Mouse (Mus musculus) limb, embryonic 15.5 days (tissue): ENCODE results near the gene Scyl1. TPM values are rescaled to one million over a fixed set of nuclear protein-coding genes. Genes with fewer than 3 reads are reported as not detected.
"Not testable (repeated sequence)": the region's sequence is repeated elsewhere in the genome, so short reads cannot be mapped to it uniquely, and the experiment has no call there.

Experiments
- ATAC-seq: fragments of 200-750 bp; cut with Nextera tagmentation; 2 replicates; pipeline ENCODE4 v1.8.0; 2017; ENCODE audit warnings: low read depth, moderate TSS enrichment; ENCODE audit not compliant: insufficient number of reproducible peaks, low FRiP score, low TSS enrichment
- H3K27ac ChIP-seq: fragments of 300-500 bp; sonication (generic); 2 replicates; pipeline ENCODE4 v1.5.1; 2015; ENCODE audit warnings: moderate library complexity, mild to moderate bottlenecking, inconsistent platforms
- H3K27me3 ChIP-seq: fragments of 300-500 bp; sonication (generic); 2 replicates; pipeline ENCODE4 v1.6.1; 2015; ENCODE audit warnings: inconsistent platforms
- H3K36me3 ChIP-seq: fragments of 300-500 bp; sonication (generic); 2 replicates; pipeline ENCODE4 v1.6.1; 2015; ENCODE audit warnings: inconsistent platforms
- H3K4me1 ChIP-seq: fragments of 300-500 bp; sonication (generic); 2 replicates; pipeline ENCODE4 v1.6.1; 2015; ENCODE audit warnings: inconsistent platforms
- H3K4me2 ChIP-seq: fragments of 300-500 bp; sonication (generic); 2 replicates; pipeline ENCODE4 v1.6.1; 2015; ENCODE audit warnings: mild to moderate bottlenecking, inconsistent platforms
- H3K4me3 ChIP-seq: fragments of 300-500 bp; sonication (generic); 2 replicates; pipeline ENCODE4 v1.5.1; 2015; ENCODE audit warnings: mild to moderate bottlenecking, inconsistent platforms
- H3K9ac ChIP-seq: fragments of 300-500 bp; sonication (generic); 2 replicates; pipeline ENCODE4 v1.6.1; 2015; ENCODE audit warnings: inconsistent platforms
- H3K9me3 ChIP-seq: fragments of 300-500 bp; sonication (generic); 2 replicates; pipeline ENCODE4 v1.6.1; 2016; ENCODE audit warnings: inconsistent platforms
- WGBS: fragments of 180-500 bp; shearing (Covaris S2); methylation state at CpG from one replicate; pipeline ENCODE4 v1.1.7; 2015; 5-methylcytosine and 5-hydroxymethylcytosine counted together
- polyA plus RNA-seq: library from polyadenylated mRNA; unstranded; fragments of >200 nt; fragmentation: Nextera tagmentation; extraction: Ambion mirVana; gene quantifications from 2 replicates; pipeline ENCODE4 v1.2.1, GENCODE M21; 2015

Gene Scyl1
- 81.6 and 85.1 TPM in 2 replicates for polyA plus RNA-seq

DNA sequence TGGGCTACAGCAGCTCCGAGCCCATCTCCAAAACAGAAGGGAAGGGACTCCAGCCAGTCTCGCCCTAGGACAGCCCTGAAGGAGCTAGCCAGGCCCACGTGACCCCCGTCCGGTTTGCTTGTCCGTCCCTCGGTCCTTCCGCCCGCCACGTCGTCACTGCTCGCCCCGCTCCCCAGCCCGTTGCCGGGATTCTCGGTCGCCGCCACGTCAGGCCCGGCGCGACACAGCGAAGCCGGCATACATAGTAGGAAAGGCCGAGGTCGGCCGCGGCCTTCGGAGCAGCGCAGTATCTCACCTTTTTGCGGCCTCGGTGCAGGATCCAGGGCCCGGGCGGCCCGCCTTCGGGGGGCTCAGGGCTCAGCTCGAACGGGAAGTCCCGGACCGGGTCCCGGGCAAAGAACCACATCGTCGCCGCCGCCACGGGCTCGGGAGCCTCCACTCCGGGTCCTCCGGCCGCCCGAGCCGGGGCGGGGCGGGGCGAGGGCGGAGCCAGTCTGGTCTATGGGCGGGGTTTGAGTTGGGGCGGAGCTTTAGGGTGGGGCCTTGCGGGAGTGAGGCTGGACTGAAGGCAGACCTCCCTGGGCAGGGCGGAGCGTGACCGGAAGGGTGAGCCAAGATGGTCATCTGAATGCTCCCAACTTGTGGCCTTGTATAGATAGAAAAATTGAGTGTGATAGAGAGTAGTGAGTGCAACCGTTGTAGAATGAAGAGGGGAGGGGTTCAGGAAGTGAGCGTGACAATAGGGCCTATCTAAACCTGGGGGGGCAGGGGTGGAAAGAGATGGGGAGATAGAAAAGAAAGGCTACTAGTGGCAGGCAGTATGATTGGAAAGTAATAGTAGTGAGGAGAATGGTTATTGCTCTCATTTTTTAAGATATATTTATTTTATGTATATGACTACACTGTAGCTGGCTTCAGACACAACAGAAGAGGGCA lies at the start of gene Scyl1:
Scyl1 (minus strand) TSS at position 495 of the 936 bp plus-strand sequence.
- H3K9me3 ChIP-seq: no peaks in the 10 kb centered on the region
- peak within 1 kb of the TSS; percentile 80 for H3K27ac ChIP-seq
- H3K4me3 ChIP-seq: peak within 1 kb of the TSS; percentile 63
- H3K4me2 ChIP-seq: peak within 1 kb of the TSS; percentile 77
- peaks cover 16% of the 10 kb centered on the region for H3K4me1 ChIP-seq
- ATAC-seq: peak; percentile 92
- WGBS: under 1% methylated on average over 59 of the region's 64 CpGs
- H3K27me3 ChIP-seq: no peaks in the 10 kb centered on the region
- peaks cover 37% of the 10 kb centered on the region for H3K36me3 ChIP-seq
- H3K9ac ChIP-seq: peak within 1 kb of the TSS; percentile 72

DNA sequence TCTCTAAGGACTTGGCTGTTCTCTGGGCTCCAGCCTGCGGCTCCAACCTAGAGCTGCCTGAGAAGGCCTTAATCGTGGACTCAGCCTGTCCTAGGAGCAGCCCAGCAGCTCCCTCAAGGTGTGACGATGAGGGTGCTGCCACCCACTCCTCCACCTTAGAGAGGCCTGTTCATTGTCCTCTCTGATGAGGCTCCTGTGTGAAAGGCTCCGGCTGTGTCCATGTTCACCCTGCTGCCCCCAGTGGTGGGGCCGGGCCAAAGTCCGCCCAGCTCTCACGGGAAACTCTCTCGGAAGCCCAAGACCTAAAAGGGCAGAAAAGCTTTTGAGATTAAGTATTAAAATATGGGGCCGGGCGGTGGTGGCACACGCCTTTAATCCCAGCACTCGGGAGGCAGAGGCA lies 48.3 kb upstream of the Scyl1 start:
- Histone ChIP-seq H3K36me3 (no peaks in the 10 kb centered on the region), H3K4me3 (no peak overlapping the region), H3K9me3 (no peaks in the 10 kb centered on the region), H3K27ac (no peak overlapping the region), H3K4me2 (no peak overlapping the region), H3K4me1 (peaks cover 55% of the 10 kb centered on the region), H3K9ac (no peak overlapping the region), H3K27me3 (no peaks in the 10 kb centered on the region)
- WGBS: 56% methylated on average over 12 of the region's 12 CpGs
- ATAC-seq: no peak

DNA sequence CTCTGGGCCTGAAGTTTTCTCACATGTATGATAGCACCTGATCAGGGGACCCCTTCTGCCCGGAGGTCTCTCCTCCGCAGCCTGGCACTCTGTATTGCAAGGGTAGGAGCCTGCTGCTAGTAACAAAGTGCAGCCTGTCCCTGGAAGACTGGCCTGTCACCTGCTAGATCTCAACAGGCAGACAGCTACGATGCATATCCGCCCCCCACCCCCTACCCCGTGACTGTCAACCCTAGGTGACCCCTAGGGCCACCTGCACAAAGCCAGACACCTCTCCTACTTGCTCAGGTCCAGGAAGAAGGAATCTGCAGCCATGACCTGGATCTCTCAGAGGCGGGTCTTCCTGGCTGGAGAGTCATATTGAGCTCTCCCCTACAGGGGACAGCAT lies 47.4 kb upstream of the Scyl1 start:
- Histone ChIP-seq H3K36me3 (no peaks in the 10 kb centered on the region), H3K9me3 (no peaks in the 10 kb centered on the region), H3K4me2 (no peak overlapping the region), H3K9ac (no peak overlapping the region), H3K4me3 (no peak overlapping the region), H3K27ac (0 out of 2 replicates have a peak overlapping the region, but pooled peaks have one; percentile 57), H3K27me3 (no peaks in the 10 kb centered on the region), H3K4me1 (peaks cover 54% of the 10 kb centered on the region)
- ATAC-seq: no peak
- WGBS: 73% methylated on average over 6 of the region's 6 CpGs

DNA sequence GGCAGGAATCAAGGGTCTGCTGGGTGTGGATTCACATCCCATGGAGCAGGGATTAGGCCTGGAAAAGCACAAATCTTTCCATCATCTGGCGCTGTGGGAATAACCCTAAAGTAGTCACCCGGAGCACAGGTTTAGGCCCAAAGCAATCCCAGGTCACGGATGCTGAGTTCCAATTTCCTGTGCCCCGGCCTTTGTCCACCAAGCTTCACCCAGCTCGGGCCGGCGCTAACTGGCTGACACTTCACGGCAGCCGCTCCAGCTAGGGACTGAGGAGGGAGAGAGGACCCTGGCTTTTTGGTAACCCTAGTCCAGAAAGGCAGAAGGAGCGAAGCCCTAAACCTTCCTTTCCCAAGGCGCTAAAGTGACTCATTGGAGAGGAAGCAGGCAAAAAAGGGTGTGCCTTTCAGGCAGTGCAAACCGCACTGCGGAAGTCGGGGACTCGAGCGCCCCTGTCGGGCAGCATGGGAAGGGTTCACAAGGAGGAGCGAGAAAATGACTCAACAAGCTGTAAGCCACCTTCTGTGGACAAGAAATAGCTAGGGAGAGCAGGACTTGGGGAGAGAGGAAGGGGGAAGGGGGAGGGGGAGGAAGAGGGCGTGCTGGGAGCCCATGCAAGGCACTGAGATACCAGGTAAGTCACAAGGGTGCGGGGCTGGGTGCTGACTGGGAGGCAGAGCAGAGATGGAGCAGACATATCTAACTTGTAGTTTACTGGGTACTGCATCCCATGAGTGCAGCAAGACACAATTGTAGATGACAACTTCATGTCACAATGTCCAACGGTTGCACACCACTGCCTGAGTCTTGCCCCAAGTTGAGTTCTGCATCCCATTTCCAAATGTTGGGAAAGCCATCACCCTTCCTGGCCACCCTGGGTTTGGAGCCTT lies 46.7 kb upstream of the Scyl1 start:
- Histone ChIP-seq H3K9ac (0 out of 2 replicates have a peak overlapping the region, but pooled peaks have one; percentile 26), H3K27me3 (no peaks in the 10 kb centered on the region), H3K4me2 (peak overlapping the region; percentile 46), H3K4me3 (peak overlapping the region; percentile 27), H3K9me3 (no peaks in the 10 kb centered on the region), H3K27ac (peak overlapping the region; percentile 87), H3K4me1 (peaks cover 49% of the 10 kb centered on the region), H3K36me3 (no peaks in the 10 kb centered on the region)
- peak; percentile 49; the same call in 1 of the 2 replicates for ATAC-seq
- 23% methylated on average over 21 of the region's 21 CpGs for WGBS

DNA sequence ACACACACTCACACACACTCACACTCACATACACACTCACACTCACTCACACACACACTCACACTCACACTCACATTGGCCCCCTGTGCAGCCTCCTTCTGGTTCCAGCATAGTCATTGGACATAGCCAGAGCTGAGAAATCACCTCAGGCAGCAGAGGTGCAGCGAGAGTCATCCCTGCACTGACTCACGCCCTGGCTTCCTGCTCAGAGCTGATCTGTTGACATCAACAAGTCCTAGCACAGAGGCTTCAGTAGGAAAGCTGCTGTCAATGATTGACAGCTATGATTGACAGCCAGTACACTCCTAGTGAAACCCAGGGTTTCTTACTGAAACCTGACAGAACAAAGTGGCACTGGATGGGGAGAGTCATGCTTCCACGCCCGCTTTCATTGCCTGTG lies 44.7 kb upstream of the Scyl1 start:
- no peak overlapping the region for H3K9ac ChIP-seq
- 70% methylated on average over 4 of the region's 4 CpGs for WGBS
- no peak overlapping the region for H3K4me3 ChIP-seq
- peak overlapping the region; percentile 80; the same call in 1 of the 2 replicates for H3K27ac ChIP-seq
- H3K9me3 ChIP-seq: no peaks in the 10 kb centered on the region
- H3K27me3 ChIP-seq: no peaks in the 10 kb centered on the region
- peaks cover 58% of the 10 kb centered on the region for H3K4me1 ChIP-seq
- no peaks in the 10 kb centered on the region for H3K36me3 ChIP-seq
- H3K4me2 ChIP-seq: no peak overlapping the region
- ATAC-seq: no peak

DNA sequence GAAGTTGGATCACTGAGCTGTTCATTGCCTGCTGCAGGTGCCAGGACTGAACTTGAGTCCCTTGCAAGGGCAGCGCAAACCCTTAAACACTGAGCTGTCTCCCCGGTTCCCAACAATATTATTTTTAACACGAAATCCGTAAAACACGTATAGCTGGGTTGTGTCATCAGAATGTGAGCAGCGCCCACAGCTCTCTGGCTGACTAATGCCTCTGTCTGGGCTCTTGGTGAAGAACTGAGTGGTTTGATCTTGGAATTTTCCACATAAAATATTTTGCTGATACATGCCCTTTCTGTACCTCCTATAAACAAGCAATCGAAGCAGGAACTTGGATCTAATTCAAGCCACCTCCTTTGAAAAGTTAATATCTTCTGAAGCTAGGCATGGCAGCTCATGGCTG lies 43.8 kb upstream of the Scyl1 start:
- no peaks in the 10 kb centered on the region for H3K36me3 ChIP-seq
- no peaks in the 10 kb centered on the region for H3K9me3 ChIP-seq
- H3K27me3 ChIP-seq: no peaks in the 10 kb centered on the region
- WGBS: 22% methylated on average over 7 of the region's 7 CpGs
- H3K4me3 ChIP-seq: no peak overlapping the region
- H3K9ac ChIP-seq: no peak overlapping the region
- peaks cover 67% of the 10 kb centered on the region for H3K4me1 ChIP-seq
- H3K4me2 ChIP-seq: no peak overlapping the region
- peak overlapping the region; percentile 80 for H3K27ac ChIP-seq
- no peak for ATAC-seq

DNA sequence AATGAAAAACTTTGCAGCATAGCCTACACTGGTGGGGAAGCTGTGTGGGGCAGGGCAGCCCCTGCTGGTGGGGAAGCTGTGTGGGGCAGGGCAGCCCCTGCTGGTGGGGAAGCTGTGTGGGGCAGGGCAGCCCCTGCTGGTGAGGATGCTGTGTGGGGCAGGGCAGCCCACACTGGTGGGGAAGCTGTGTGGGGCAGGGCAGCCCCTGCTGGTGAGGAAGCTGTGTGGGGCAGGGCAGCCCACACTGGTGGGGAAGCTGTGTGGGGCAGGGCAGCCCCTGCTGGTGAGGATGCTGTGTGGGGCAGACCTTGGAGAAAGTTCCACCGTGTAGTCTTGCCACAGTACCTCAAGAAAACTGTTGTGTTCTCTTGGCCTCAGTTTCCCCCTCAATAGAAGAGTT lies 42.8 kb upstream of the Scyl1 start:
- not testable (repeated sequence) for H3K4me3 ChIP-seq, H3K27me3 ChIP-seq, H3K4me2 ChIP-seq, H3K9ac ChIP-seq, H3K36me3 ChIP-seq, ATAC-seq, H3K9me3 ChIP-seq
- H3K4me1 ChIP-seq: peaks cover 75% of the 10 kb centered on the region
- peak overlapping the region; percentile 80; the same call in 1 of the 2 replicates for H3K27ac ChIP-seq
- 41% methylated on average over 1 of the region's 1 CpGs for whole genome bisulfite sequencing

DNA sequence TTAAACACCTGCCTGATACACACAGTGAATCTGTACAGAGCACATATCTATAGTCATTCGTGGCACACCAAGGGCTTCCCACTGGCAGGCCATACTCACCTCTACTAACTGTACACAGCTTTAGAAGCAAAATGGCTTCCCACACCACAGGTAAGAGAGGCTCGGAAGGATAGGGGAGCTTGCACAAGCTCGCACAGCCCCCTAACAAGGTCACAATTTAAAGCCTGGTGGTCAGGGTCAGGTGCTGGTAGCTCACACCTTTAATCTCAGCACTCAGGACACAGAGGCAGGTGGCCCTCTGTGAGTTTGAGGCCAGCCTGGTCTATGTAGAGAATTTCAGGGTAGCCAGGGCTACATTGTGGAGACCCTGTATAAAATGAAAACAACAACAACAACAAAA lies 42.3 kb upstream of the Scyl1 start:
- H3K27ac ChIP-seq: 0 out of 2 replicates have a peak overlapping the region, but pooled peaks have one; percentile 39

DNA sequence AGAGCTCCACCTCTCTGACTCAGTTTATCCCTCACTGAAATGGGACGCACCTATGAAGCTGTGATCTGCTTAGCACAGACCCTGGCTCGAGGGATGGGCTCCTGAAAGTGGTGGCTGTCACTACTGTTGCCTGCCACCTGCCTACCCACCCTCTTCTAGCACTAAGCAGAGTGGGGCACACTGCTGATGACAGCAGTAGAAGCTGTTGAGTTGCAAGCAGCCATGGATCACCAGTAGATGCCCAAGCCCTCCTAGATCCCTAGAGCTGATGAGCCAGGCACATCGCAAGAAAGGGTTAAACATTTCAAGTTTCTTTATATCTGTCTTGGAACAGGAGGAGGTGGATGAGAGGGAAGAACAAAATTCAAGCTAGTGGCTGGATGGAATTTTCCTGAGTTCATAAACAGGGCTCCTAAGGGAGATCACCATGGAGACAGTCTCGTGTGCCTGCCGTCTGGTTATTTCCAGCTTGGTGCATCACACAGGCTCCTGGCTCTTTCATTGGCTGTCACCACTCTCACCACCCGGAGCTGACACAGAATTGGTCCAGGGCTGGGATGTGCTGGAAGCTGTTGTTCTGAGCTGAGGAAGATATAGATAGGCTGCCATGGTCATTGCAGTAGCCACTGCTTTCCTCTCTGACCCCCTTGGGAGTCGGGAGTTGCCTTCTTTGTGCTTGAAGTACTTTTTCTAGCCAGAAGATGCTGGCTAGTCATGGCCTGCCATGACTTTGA lies 40.7 kb upstream of the Scyl1 start:
- ATAC-seq: peak; percentile 77
- Histone ChIP-seq H3K27me3 (no peaks in the 10 kb centered on the region), H3K9me3 (no peaks in the 10 kb centered on the region), H3K4me2 (0 out of 2 replicates have a peak overlapping the region, but pooled peaks have one; percentile 14), H3K27ac (peak overlapping the region; percentile 93), H3K36me3 (no peaks in the 10 kb centered on the region), H3K4me3 (no peak overlapping the region), H3K9ac (no peak overlapping the region), H3K4me1 (peaks cover 69% of the 10 kb centered on the region)
- 44% methylated on average over 7 of the region's 7 CpGs for WGBS

More for the DNA sequence above, 42.3 kb upstream of the Scyl1 start:
- H3K4me1 ChIP-seq: peaks cover 78% of the 10 kb centered on the region
- H3K4me3 ChIP-seq: no peak overlapping the region
- H3K9me3 ChIP-seq: no peaks in the 10 kb centered on the region
- no peaks in the 10 kb centered on the region for H3K27me3 ChIP-seq
- 92% methylated on average over 3 of the region's 3 CpGs for WGBS
- no peak overlapping the region for H3K9ac ChIP-seq
- no peaks in the 10 kb centered on the region for H3K36me3 ChIP-seq
- no peak for ATAC-seq
- no peak overlapping the region for H3K4me2 ChIP-seq

DNA sequence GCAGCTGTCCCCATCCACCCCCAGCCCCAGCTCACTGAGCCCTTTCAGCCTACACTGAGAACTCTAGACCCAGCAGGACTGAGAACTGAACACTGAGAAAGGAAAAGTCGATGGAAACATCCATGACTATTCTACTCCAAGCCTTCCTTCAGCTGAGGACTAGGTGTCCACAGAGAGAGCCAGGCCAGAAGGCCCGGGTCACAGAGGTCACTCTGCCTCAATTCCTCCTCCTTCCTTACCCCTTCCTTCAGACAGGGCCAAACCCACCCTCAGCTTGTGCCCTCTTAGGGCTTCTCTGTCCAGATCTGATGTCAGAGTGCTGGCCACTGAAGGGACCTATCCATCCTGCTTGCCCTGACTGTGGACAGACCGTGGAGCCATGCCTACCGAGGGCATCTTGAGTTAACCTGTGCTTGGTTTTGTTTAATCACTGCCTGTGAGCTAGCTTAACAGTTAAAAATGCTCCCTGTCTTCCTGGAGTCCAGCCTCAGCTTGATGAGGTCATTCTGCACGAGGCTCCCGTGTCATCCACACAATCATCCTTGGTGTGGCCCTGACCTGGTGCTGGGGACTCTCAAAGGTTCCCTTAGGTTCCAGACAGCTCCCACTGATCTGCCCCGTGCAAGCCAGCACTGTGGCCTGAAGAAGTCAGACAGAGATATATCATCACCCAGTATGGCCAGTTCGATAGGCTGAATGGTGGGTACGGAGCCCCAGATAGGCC lies 39.8 kb upstream of the Scyl1 start:
- H3K27ac ChIP-seq: peak overlapping the region; percentile 93
- H3K9ac ChIP-seq: no peak overlapping the region
- 69% methylated on average over 9 of the region's 9 CpGs for WGBS
- H3K36me3 ChIP-seq: no peaks in the 10 kb centered on the region
- H3K4me3 ChIP-seq: no peak overlapping the region
- peaks cover 73% of the 10 kb centered on the region for H3K4me1 ChIP-seq
- H3K9me3 ChIP-seq: no peaks in the 10 kb centered on the region
- 0 out of 2 replicates have a peak overlapping the region, but pooled peaks have one; percentile 4 for H3K4me2 ChIP-seq
- H3K27me3 ChIP-seq: no peaks in the 10 kb centered on the region
- ATAC-seq: no peak
